Mouse (Mus musculus): ENCODE data around the gene Etnk1.

- TF ChIP-seq CTCF (IDR thresholded peaks at IDR 0.05; ENCODE audit: extremely low read depth, insufficient read depth, insufficient read length, insufficient replicate concordance) (no peak), POLR2A (IDR thresholded peaks at IDR 0.05; ENCODE audit: low read depth, low read length) (no peak)
Observed at GRCm38 (mm10) chr6:143193166-143193565, 26.1 kb downstream of the Etnk1 start.
